Mouse (Mus musculus) forebrain, embryonic 16.5 days (tissue): ENCODE measurements around the gene Gm12355. TPM values are rescaled to one million over a fixed set of nuclear protein-coding genes. Genes with fewer than 3 reads are reported as not detected.

ENCODE experiments used
- ATAC-seq: fragments of 200-750 bp; cut with Nextera tagmentation; 2 replicates; pipeline ENCODE4 v1.8.0; 2017; ENCODE audit warnings: mild to moderate bottlenecking, moderate library complexity
- H3K27ac ChIP-seq: fragments of 300-500 bp; sonication (generic); 2 replicates; pipeline ENCODE4 v1.5.1; 2014; ENCODE audit warnings: low read length, control low read depth
- H3K27me3 ChIP-seq: fragments of 300-500 bp; sonication (generic); replicated peaks from 2 replicates; pipeline ENCODE4 v1.6.1; 2014; ENCODE audit warnings: low read length; ENCODE audit not compliant: control insufficient read depth, insufficient read depth
- H3K36me3 ChIP-seq: fragments of 300-500 bp; sonication (generic); 2 replicates; pipeline ENCODE4 v1.6.1; 2014; ENCODE audit not compliant: control insufficient read depth, insufficient read depth
- H3K4me1 ChIP-seq: fragments of 300-500 bp; sonication (generic); replicated peaks from 2 replicates; pipeline ENCODE4 v1.6.1; 2014; ENCODE audit warnings: low read length; ENCODE audit not compliant: control insufficient read depth, insufficient read depth
- H3K4me2 ChIP-seq: fragments of 300-500 bp; sonication (generic); 2 replicates; pipeline ENCODE4 v1.6.1; 2014; ENCODE audit warnings: mild to moderate bottlenecking, low read length, control low read depth
- H3K4me3 ChIP-seq: fragments of 300-500 bp; sonication (generic); replicated peaks from 2 replicates; pipeline ENCODE4 v1.5.1; 2014; ENCODE audit warnings: mild to moderate bottlenecking, low read length, control low read depth
- H3K9ac ChIP-seq: fragments of 300-500 bp; sonication (generic); replicated peaks from 2 replicates; pipeline ENCODE4 v1.6.1; 2014; ENCODE audit warnings: low read depth, low read length, control low read depth
- H3K9me3 ChIP-seq: fragments of 300-500 bp; sonication (generic); 2 replicates; pipeline ENCODE4 v1.6.1; 2016; ENCODE audit warnings: low read length; ENCODE audit not compliant: control insufficient read depth
- WGBS: fragments of 180-500 bp; shearing (Covaris S2); extraction: QIAGEN DNeasy Blood & Tissue Kit; methylation state at CpG from one replicate; pipeline ENCODE4 v1.1.7; 2014; 5-methylcytosine and 5-hydroxymethylcytosine counted together
- polyA plus RNA-seq: library from polyadenylated mRNA; unstranded; fragments of >200 nt; fragmentation: Nextera tagmentation; extraction: Ambion mirVana; gene quantifications from 2 replicates; pipeline ENCODE4 v1.2.1, GENCODE M21; 2015

The Gm12355 gene
- polyA plus RNA-seq, 1 experiment from 2014 or later, result 1.0 TPM

DNA sequence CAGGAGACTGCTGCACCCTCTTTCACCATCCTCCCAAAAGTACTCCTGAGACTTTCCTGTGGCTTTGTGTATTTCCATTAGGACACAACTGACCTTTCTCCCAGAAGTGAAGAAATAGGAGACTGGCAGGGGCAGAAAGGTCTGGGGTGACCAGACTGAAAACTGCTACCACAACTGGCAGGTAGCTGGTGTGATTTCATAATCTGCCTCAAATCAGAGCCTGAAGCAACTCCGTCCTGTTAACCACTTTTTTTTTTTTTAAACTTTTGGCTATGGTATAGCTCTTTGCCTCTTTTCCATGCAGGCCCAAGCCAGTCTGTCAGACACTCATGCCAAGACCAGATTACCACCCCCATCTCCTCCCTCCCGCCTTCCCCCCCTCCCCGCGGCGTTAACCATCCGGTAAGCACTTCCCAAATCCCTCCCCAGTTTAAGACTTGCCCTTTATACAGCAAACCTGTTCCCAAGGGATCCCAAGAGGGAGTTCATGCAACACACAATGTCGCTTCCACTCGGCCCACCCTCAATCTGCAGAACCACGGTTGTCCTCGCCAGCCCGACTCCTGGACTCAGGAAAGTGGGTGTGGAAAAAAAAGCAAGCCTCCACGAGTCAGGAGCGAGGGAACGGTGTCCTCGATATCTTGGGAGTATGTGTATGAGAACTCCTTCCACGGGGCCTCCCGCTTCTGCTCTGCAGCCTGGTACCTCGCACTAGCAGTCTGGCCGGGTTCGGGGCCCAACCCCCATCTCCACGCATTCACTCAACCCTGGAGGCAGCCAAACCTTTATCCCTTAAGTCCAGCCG is 39.2 kb downstream of the Gm12355 start:
- Histone ChIP-seq H3K4me1 (peaks cover 24% of the 10 kb centered on the region), H3K4me3 (peak overlapping the region; percentile 87), H3K4me2 (peak overlapping the region; percentile 93), H3K36me3 (peaks cover 6% of the 10 kb centered on the region), H3K27ac (peak overlapping the region; percentile 73), H3K9ac (peak overlapping the region; percentile 81), H3K27me3 (no peaks in the 10 kb centered on the region), H3K9me3 (no peaks in the 10 kb centered on the region)
- 1% methylated on average over 22 of the region's 22 CpGs for WGBS
- peak; percentile 26 for ATAC-seq

DNA sequence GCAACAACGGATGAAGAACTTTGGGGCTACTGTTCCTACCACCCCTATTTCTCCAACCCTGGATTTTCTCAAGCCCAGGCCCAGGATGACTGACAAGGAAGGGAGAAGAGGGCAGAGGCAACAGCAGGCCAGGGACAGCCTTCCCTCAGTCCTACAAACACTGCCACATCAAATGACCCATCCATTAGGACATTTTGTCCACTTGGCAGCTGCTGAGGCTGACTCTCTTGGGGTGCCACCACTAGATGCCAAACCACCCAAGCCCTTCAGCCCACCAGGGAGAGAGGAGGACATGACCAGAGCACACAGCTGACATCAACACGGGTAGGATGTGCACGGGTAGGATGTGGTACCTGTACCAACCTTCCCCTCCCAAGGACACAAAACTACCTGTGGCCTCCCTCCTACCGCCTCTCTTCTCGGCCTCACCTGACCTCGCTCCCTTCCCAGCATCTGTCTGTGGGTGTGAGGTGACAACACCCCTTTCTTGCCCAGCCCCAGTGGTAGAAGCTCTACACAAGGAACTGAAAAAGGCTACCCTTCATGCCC is 40.8 kb downstream of the Gm12355 start:
- Histone ChIP-seq H3K27ac (no peak overlapping the region), H3K4me3 (no peak overlapping the region), H3K4me1 (peaks cover 24% of the 10 kb centered on the region), H3K4me2 (no peak overlapping the region), H3K9me3 (no peaks in the 10 kb centered on the region), H3K27me3 (no peaks in the 10 kb centered on the region), H3K36me3 (peaks cover 6% of the 10 kb centered on the region), H3K9ac (no peak overlapping the region)
- WGBS, result 95% methylated on average over 6 of the region's 6 CpGs
- ATAC-seq, result no peak

- no peak for ATAC-seq
- no peak overlapping the region for H3K27ac ChIP-seq
- no peak overlapping the region for H3K4me2 ChIP-seq
- no peaks in the 10 kb centered on the region for H3K9me3 ChIP-seq
- WGBS, result 76% methylated on average over 1 of the region's 1 CpGs
- no peak overlapping the region for H3K9ac ChIP-seq
- H3K27me3 ChIP-seq, result no peaks in the 10 kb centered on the region
- peaks cover 6% of the 10 kb centered on the region for H3K36me3 ChIP-seq
- H3K4me1 ChIP-seq, result peaks cover 24% of the 10 kb centered on the region
- no peak overlapping the region for H3K4me3 ChIP-seq
These were observed 41.3 kb downstream of the Gm12355 start for GRCm38 (mm10) chr11:98584146-98584545.

DNA sequence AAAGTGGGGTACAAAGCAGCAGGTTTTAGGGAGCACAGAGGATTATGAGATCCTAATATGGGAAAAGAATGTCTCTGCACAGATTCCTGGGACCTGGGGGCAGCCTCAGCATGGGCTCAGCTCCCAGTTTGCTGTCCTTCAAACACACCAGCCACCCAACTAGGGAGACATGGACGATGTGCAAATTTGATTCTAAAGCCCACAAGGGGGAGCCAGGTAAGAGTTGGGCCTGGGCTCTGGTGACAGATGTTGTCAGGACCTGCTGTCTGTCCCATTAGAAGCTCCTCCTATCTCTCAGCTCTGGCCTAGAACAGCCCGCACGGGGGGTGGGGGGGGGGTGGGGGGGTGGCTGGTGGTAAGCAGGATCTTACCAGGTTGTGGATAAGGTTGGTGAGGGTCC is 41.9 kb downstream of the Gm12355 start:
- Histone ChIP-seq H3K27me3 (no peaks in the 10 kb centered on the region), H3K4me3 (no peak overlapping the region), H3K4me2 (no peak overlapping the region), H3K36me3 (peaks cover 6% of the 10 kb centered on the region), H3K9ac (no peak overlapping the region), H3K9me3 (no peaks in the 10 kb centered on the region), H3K27ac (no peak overlapping the region), H3K4me1 (peaks cover 24% of the 10 kb centered on the region)
- ATAC-seq, result no peak
- WGBS, result 21% methylated on average over 1 of the region's 3 CpGs

- no peak overlapping the region for H3K9ac ChIP-seq
- no peak for ATAC-seq
- no peak overlapping the region for H3K4me3 ChIP-seq
- H3K27ac ChIP-seq, result no peak overlapping the region
- H3K4me2 ChIP-seq, result no peak overlapping the region
- H3K9me3 ChIP-seq, result no peaks in the 10 kb centered on the region
- 96% methylated on average over 3 of the region's 3 CpGs for WGBS
- peaks cover 24% of the 10 kb centered on the region for H3K4me1 ChIP-seq
- H3K36me3 ChIP-seq, result peaks cover 6% of the 10 kb centered on the region
- no peaks in the 10 kb centered on the region for H3K27me3 ChIP-seq
These were observed 42.3 kb downstream of the Gm12355 start for GRCm38 (mm10) chr11:98583265-98583552.

DNA sequence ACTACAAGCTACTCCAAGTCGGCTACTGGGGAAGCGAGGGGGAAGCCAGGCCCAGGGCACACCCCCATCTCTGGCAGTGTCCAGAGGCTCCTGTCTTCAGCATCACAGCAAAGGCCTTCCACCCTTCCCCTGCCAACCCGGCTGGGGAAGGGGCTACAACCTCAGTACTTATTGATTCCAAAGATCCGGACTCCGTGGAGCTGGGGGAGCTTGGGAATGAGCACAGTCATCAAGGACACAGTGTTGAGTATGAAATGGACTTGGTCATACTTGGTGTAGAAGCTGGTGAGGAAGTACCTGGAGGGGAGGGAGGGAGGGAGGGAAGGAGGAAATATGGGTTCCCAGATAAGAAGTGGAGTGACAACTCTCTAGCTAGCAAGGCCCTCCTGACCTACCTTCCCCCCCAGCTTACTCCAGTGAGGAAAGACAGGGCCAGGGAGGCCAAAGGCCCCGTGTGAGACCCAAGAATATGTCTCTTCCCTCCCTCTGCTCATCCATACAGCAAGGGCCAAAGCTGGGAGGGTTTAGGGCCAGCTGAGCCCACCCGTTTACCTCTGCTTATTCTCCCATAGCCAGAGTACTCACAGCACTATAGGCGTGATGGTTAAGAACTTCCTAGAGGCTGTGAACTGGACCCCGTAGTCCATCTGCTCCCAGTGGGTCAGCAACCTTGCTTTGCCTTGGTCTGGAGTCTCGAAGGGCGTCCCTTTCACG is 42.8 kb downstream of the Gm12355 start:
- Histone ChIP-seq H3K4me2 (no peak overlapping the region), H3K27ac (no peak overlapping the region), H3K36me3 (peaks cover 6% of the 10 kb centered on the region), H3K4me3 (no peak overlapping the region), H3K27me3 (no peaks in the 10 kb centered on the region), H3K9ac (no peak overlapping the region), H3K4me1 (peaks cover 19% of the 10 kb centered on the region), H3K9me3 (no peaks in the 10 kb centered on the region)
- WGBS, result 94% methylated on average over 12 of the region's 12 CpGs
- ATAC-seq, result no peak

GRCm38 (mm10) chr11:98582030-98582388 is 43.5 kb downstream of the Gm12355 start:
- Histone ChIP-seq H3K9ac (no peak overlapping the region), H3K27ac (no peak overlapping the region), H3K36me3 (peaks cover 6% of the 10 kb centered on the region), H3K4me3 (no peak overlapping the region), H3K4me2 (no peak overlapping the region), H3K4me1 (peaks cover 15% of the 10 kb centered on the region), H3K27me3 (no peaks in the 10 kb centered on the region), H3K9me3 (no peaks in the 10 kb centered on the region)
- no peak for ATAC-seq
- 79% methylated on average over 8 of the region's 8 CpGs for WGBS

GRCm38 (mm10) chr11:98581286-98582029 is 44.0 kb downstream of the Gm12355 start:
- Histone ChIP-seq H3K36me3 (peaks cover 6% of the 10 kb centered on the region), H3K27me3 (no peaks in the 10 kb centered on the region), H3K27ac (no peak overlapping the region), H3K4me1 (peaks cover 15% of the 10 kb centered on the region), H3K9me3 (no peaks in the 10 kb centered on the region), H3K4me2 (no peak overlapping the region), H3K4me3 (no peak overlapping the region), H3K9ac (no peak overlapping the region)
- ATAC-seq, result no peak
- 67% methylated on average over 17 of the region's 17 CpGs for WGBS
